Mouse (Mus musculus) hindbrain, postnatal 0 days (tissue): Measurements from ENCODE around the gene Prss54. TPM values are rescaled to one million over a fixed set of nuclear protein-coding genes. Genes with fewer than 3 reads are reported as not detected.

Source experiments
- ATAC-seq: fragments of 200-750 bp; cut with Nextera tagmentation; 2 replicates; pipeline ENCODE4 v1.8.0; 2017; ENCODE audit warnings: mild to moderate bottlenecking, moderate TSS enrichment, moderate library complexity
- DNase-seq: peaks from one replicate; pipeline ENCODE4 v3.0.0-alpha.2; 2015; ENCODE audit warnings: low spot score
- H3K27ac ChIP-seq: fragments of 300-500 bp; sonication (generic); 2 replicates; pipeline ENCODE4 v1.5.1; 2014; ENCODE audit warnings: mild to moderate bottlenecking
- H3K27me3 ChIP-seq: fragments of 300-500 bp; sonication (generic); 2 replicates; pipeline ENCODE4 v1.6.1; 2014; ENCODE audit warnings: low read length, mixed read lengths; ENCODE audit not compliant: insufficient read depth
- H3K36me3 ChIP-seq: fragments of 300-500 bp; sonication (generic); 2 replicates; pipeline ENCODE4 v1.6.1; 2014; ENCODE audit warnings: low read length, mixed read lengths; ENCODE audit not compliant: insufficient read depth
- H3K4me1 ChIP-seq: fragments of 300-500 bp; sonication (generic); 2 replicates; pipeline ENCODE4 v1.6.1; 2014; ENCODE audit warnings: antibody characterized with exemption, low read length, mixed read lengths; ENCODE audit not compliant: insufficient read depth
- H3K4me2 ChIP-seq: fragments of 300-500 bp; sonication (generic); 2 replicates; pipeline ENCODE4 v1.6.1; 2014; ENCODE audit warnings: low read depth, mild to moderate bottlenecking, low read length, moderate library complexity, mixed read lengths
- H3K4me3 ChIP-seq: fragments of 300-500 bp; sonication (generic); 2 replicates; pipeline ENCODE4 v1.5.1; 2014; ENCODE audit warnings: low read length
- H3K9ac ChIP-seq: fragments of 300-500 bp; sonication (generic); replicated peaks from 2 replicates; pipeline ENCODE4 v1.6.1; 2014; ENCODE audit warnings: mild to moderate bottlenecking, low read length, moderate library complexity, mixed read lengths
- H3K9me3 ChIP-seq: fragments of 300-500 bp; sonication (generic); 2 replicates; pipeline ENCODE4 v1.6.1; 2016; ENCODE audit warnings: low read length, mixed read lengths
- CTCF ChIP-seq: IDR thresholded peaks from 2 replicates; pipeline ENCODE4 v1.5.1; 2016; ENCODE audit warnings: antibody characterized with exemption, control low read depth, low read depth
- WGBS: fragments of 180-500 bp; shearing (Covaris S2); extraction: QIAGEN DNeasy Blood & Tissue Kit; methylation state at CpG from one replicate; pipeline ENCODE4 v1.1.7; 2014; 5-methylcytosine and 5-hydroxymethylcytosine counted together
- polyA plus RNA-seq: library from polyadenylated mRNA; unstranded; fragments of >200 nt; fragmentation: Nextera tagmentation; extraction: Ambion mirVana; gene quantifications from 2 replicates; pipeline ENCODE4 v1.2.1, GENCODE M21; 2015
- total RNA-seq: library from RNA; depleted of rRNA; stranded (reverse); fragments of >200 nt; gene quantifications from 2 replicates; pipeline ENCODE4 v1.2.3, GENCODE M21; 2014

The Prss54 gene
- total and polyA plus RNA-seq, 2 experiments from 2014 or later = not detected

- no peaks in the 10 kb centered on the region for H3K36me3 ChIP-seq
- no peak for DNase-seq
- H3K9me3 ChIP-seq = no peaks in the 10 kb centered on the region
- no peak for ATAC-seq
- no peaks in the 10 kb centered on the region for H3K4me1 ChIP-seq
- no peak overlapping the region for H3K9ac ChIP-seq
- no peak overlapping the region for H3K4me2 ChIP-seq
- H3K27ac ChIP-seq = no peak overlapping the region
- no peak overlapping the region for H3K4me3 ChIP-seq
- no peaks in the 10 kb centered on the region for H3K27me3 ChIP-seq
- WGBS = 86% methylated on average over 7 of the region's 7 CpGs
- TF ChIP-seq CTCF = no peak
Measured at GRCm38 (mm10) chr8:95593439-95594393, 17.6 kb upstream of the Prss54 start.

GRCm38 (mm10) chr8:95592131-95592780, 16.1 kb upstream of the Prss54 start:
- no peak for ATAC-seq
- Histone ChIP-seq H3K27ac (no peak overlapping the region), H3K4me1 (no peaks in the 10 kb centered on the region), H3K9ac (no peak overlapping the region), H3K36me3 (no peaks in the 10 kb centered on the region), H3K9me3 (no peaks in the 10 kb centered on the region), H3K4me3 (no peak overlapping the region), H3K4me2 (no peak overlapping the region), H3K27me3 (no peaks in the 10 kb centered on the region)
- no peak for DNase-seq
- 86% methylated on average over 12 of the region's 12 CpGs for WGBS
- no peak for TF ChIP-seq CTCF

GRCm38 (mm10) chr8:95590539-95590938, 14.4 kb upstream of the Prss54 start:
- TF ChIP-seq CTCF = no peak
- 91% methylated on average over 4 of the region's 4 CpGs for WGBS
- no peak overlapping the region for H3K4me3 ChIP-seq

GRCm38 (mm10) chr8:95589282-95589681, 13.1 kb upstream of the Prss54 start:
- H3K9ac ChIP-seq = no peak overlapping the region
- H3K36me3 ChIP-seq = no peaks in the 10 kb centered on the region
- no peak overlapping the region for H3K4me3 ChIP-seq
- WGBS = 61% methylated on average over 10 of the region's 10 CpGs
- H3K4me1 ChIP-seq = no peaks in the 10 kb centered on the region
- H3K27ac ChIP-seq = no peak overlapping the region
- DNase-seq (no peak), ATAC-seq (no peak)
- no peaks in the 10 kb centered on the region for H3K27me3 ChIP-seq
- no peak overlapping the region for H3K4me2 ChIP-seq
- no peaks in the 10 kb centered on the region for H3K9me3 ChIP-seq
- 0 out of 2 replicates have a peak, but pooled peaks have one; percentile 6 for TF ChIP-seq CTCF

More at GRCm38 (mm10) chr8:95590539-95590938, 14.4 kb upstream of the Prss54 start:
- Histone ChIP-seq H3K36me3 (no peaks in the 10 kb centered on the region), H3K27me3 (no peaks in the 10 kb centered on the region), H3K27ac (no peak overlapping the region), H3K4me1 (no peaks in the 10 kb centered on the region), H3K4me2 (no peak overlapping the region), H3K9ac (no peak overlapping the region), H3K9me3 (no peaks in the 10 kb centered on the region)
- DNase-seq = no peak
- no peak for ATAC-seq

- H3K9me3 ChIP-seq = no peaks in the 10 kb centered on the region
- no peaks in the 10 kb centered on the region for H3K27me3 ChIP-seq
- H3K4me1 ChIP-seq = no peaks in the 10 kb centered on the region
- no peak overlapping the region for H3K4me3 ChIP-seq
- H3K27ac ChIP-seq = no peak overlapping the region
- no peak overlapping the region for H3K9ac ChIP-seq
- TF ChIP-seq CTCF = no peak
- H3K36me3 ChIP-seq = no peaks in the 10 kb centered on the region
- WGBS = 98% methylated on average over 1 of the region's 1 CpGs
- H3K4me2 ChIP-seq = no peak overlapping the region
- DNase-seq (no peak), ATAC-seq (no peak)
Measured at GRCm38 (mm10) chr8:95587339-95587738, 11.2 kb upstream of the Prss54 start.

GRCm38 (mm10) chr8:95573146-95573545, 3.0 kb downstream of the Prss54 start:
- Histone ChIP-seq H3K27me3 (no peaks in the 10 kb centered on the region), H3K9ac (no peak overlapping the region), H3K9me3 (no peaks in the 10 kb centered on the region), H3K4me2 (no peak overlapping the region), H3K4me3 (no peak overlapping the region), H3K4me1 (no peaks in the 10 kb centered on the region), H3K36me3 (no peaks in the 10 kb centered on the region), H3K27ac (no peak overlapping the region)
- no peak for TF ChIP-seq CTCF
- DNase-seq (no peak), ATAC-seq (no peak)
- WGBS = 87% methylated on average over 5 of the region's 5 CpGs
